In the genomic region with DNA sequence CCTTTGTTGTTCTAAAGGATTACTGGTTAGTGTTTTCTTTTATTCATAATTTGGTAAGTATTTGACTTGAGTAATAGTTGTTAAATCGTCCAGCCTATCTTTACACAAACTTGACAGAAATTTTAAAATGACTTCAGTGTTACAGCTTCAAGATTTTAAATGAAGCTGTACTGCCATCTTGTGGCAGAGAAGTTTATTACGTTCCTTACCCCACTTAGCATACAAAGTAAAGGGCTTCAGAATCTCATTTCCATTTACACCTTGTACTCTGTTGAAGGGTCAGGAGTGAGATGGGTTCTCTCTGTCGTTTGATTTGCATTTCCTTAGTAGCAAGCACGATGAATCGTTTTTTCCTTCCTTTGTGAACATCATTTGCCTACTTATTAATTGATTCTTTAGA, we compare ENCODE assay signal across 10 mouse cellular contexts. TPM values are rescaled to one million over a fixed set of nuclear protein-coding genes. Genes with fewer than 3 reads are reported as not detected.
DNase-seq lines count a peak whose midpoint lies in the region; ATAC-seq and TF ChIP-seq lines count a peak whose summit lies in the region.
"Had no signal": no experiment of that assay in that cellular context is flagged by ENCODE, and none has a peak within 500 bp of the region (broad histone marks: within the 10 kb centered on the region; RNA-seq: fewer than 3 reads in every experiment).

No protein-coding gene starts in this region.

- H3K27me3 ChIP-seq in heart, embryonic 10.5 days (ENCODE audit: insufficient read depth, poor library complexity, severe bottlenecking): no peaks in the 10 kb centered on the region
- no peaks in the 10 kb centered on the region for H3K27me3 ChIP-seq in thymus, adult 2 months (ENCODE audit: control insufficient read depth, insufficient read depth, low read length)
- no peaks in the 10 kb centered on the region for H3K27me3 ChIP-seq in neural tube, embryonic 15.5 days (replicated peaks)
- H3K27me3 ChIP-seq: limb, embryonic 12.5 days had no signal

- no peaks in the 10 kb centered on the region for H3K9me3 ChIP-seq in heart, embryonic 10.5 days
- H3K9me3 ChIP-seq in neural tube, embryonic 15.5 days (replicated peaks): no peaks in the 10 kb centered on the region
- H3K9me3 ChIP-seq: limb, embryonic 12.5 days had no signal

- 5% methylated on average over 5 of the region's 5 CpGs for WGBS in heart, embryonic 10.5 days
- WGBS in thymus, adult 2 months: 2% methylated on average over 5 of the region's 5 CpGs
- WGBS in neural tube, embryonic 15.5 days: 5% methylated on average over 5 of the region's 5 CpGs

- H3K36me3 ChIP-seq in heart, embryonic 10.5 days: no peaks in the 10 kb centered on the region
- H3K36me3 ChIP-seq in thymus, adult 2 months (ENCODE audit: control insufficient read depth, insufficient read depth, low read length): no peaks in the 10 kb centered on the region
- H3K36me3 ChIP-seq in neural tube, embryonic 15.5 days: no peaks in the 10 kb centered on the region
- H3K36me3 ChIP-seq: limb, embryonic 12.5 days had no signal

- H3K27ac ChIP-seq in heart, embryonic 10.5 days: no peak overlapping the region
- no peak overlapping the region for H3K27ac ChIP-seq in thymus, adult 2 months (ENCODE audit: control insufficient read depth, insufficient read depth, low read length)
- no peak overlapping the region for H3K27ac ChIP-seq in neural tube, embryonic 15.5 days (replicated peaks)
- H3K27ac ChIP-seq: limb, embryonic 12.5 days had no signal

- no peaks in the 10 kb centered on the region for H3K4me1 ChIP-seq in heart, embryonic 10.5 days
- no peaks in the 10 kb centered on the region for H3K4me1 ChIP-seq in thymus, adult 2 months (replicated peaks; ENCODE audit: control insufficient read depth, insufficient read depth, low read length)
- no peaks in the 10 kb centered on the region for H3K4me1 ChIP-seq in neural tube, embryonic 15.5 days
- H3K4me1 ChIP-seq: limb, embryonic 12.5 days had no signal

- no peak for TF ChIP-seq POLR2A in thymus, adult 2 months (IDR thresholded peaks at IDR 0.05; ENCODE audit: control insufficient read depth, extremely low read depth, insufficient read depth, low read length, poor library complexity)

- no peak overlapping the region for H3K9ac ChIP-seq in neural tube, embryonic 15.5 days (replicated peaks)
- H3K9ac ChIP-seq: limb, embryonic 12.5 days had no signal

- no peak overlapping the region for H3K4me2 ChIP-seq in neural tube, embryonic 15.5 days
- H3K4me2 ChIP-seq: limb, embryonic 12.5 days had no signal

- TF ChIP-seq CTCF in thymus, adult 2 months (IDR thresholded peaks at IDR 0.05; ENCODE audit: borderline replicate concordance, control insufficient read depth, extremely low read depth, insufficient read depth, low read length, poor library complexity): no peak

- H3K4me3 ChIP-seq in heart, embryonic 10.5 days: no peak overlapping the region
- no peak overlapping the region for H3K4me3 ChIP-seq in thymus, adult 2 months (ENCODE audit: control insufficient read depth, insufficient read depth, low read length)
- H3K4me3 ChIP-seq in neural tube, embryonic 15.5 days (replicated peaks): no peak overlapping the region
- H3K4me3 ChIP-seq: limb, embryonic 12.5 days had no signal

- peak; percentile 79; the same call in 1 of the 2 replicates for ATAC-seq in neural tube, embryonic 15.5 days (ENCODE audit: low FRiP score)

- DNase-seq in heart, adult 8-10 months (ENCODE audit: low spot score): peak; percentile 40
- no peak for DNase-seq in heart, embryonic 10.5 days (ENCODE audit: low spot score)
- DNase-seq in thymus, adult 2 months: peak; percentile 21
- no peak for DNase-seq in thymus, adult 18-20 months
- peak; percentile 81 for DNase-seq in embryo, embryonic 10.5 days (ENCODE audit: low spot score)
- DNase-seq in layer of hippocampus, adult 11-12 months (ENCODE audit: low spot score): peak; percentile 58
- DNase-seq in spleen, postnatal 4 days (ENCODE audit: low spot score in 2 of 2): no peak

RNA-seq across cellular contexts. Expression of a gene that starts 14.9 kb away (rescaled TPM):
- total RNA-seq in heart, adult 8-10 months (2022): not detected
- not detected in 2 replicates for polyA plus RNA-seq in heart, embryonic 10.5 days (2016; fragmentation: Nextera tagmentation; extraction: Ambion mirVana)
- not detected in 2 replicates for polyA plus RNA-seq in thymus, adult 2 months (2012; rRNA removed)
- polyA plus RNA-seq in neural tube, embryonic 15.5 days (2015; fragmentation: Nextera tagmentation; extraction: Ambion mirVana): not detected in 2 replicates
- polyA plus RNA-seq: limb, embryonic 12.5 days; stomach, embryonic 14.5 days had no signal

RNA-seq across cellular contexts. Expression of a gene that starts 24.9 kb away (rescaled TPM):
- not detected for total RNA-seq in heart, adult 8-10 months (2022)
- polyA plus RNA-seq in heart, embryonic 10.5 days (2016; fragmentation: Nextera tagmentation; extraction: Ambion mirVana): not detected in 2 replicates
- polyA plus RNA-seq in thymus, adult 2 months (2012; rRNA removed): not detected in 2 replicates
- polyA plus RNA-seq in neural tube, embryonic 15.5 days (2015; fragmentation: Nextera tagmentation; extraction: Ambion mirVana): not detected in 2 replicates
- polyA plus RNA-seq: limb, embryonic 12.5 days; stomach, embryonic 14.5 days had no signal

RNA-seq across cellular contexts. Expression of a gene that starts 40.0 kb away (rescaled TPM):
- not detected for total RNA-seq in heart, adult 8-10 months (2022)
- not detected in 2 replicates for polyA plus RNA-seq in heart, embryonic 10.5 days (2016; fragmentation: Nextera tagmentation; extraction: Ambion mirVana)
- polyA plus RNA-seq in thymus, adult 2 months (2012; rRNA removed): not detected in 2 replicates
- not detected in 2 replicates for polyA plus RNA-seq in neural tube, embryonic 15.5 days (2015; fragmentation: Nextera tagmentation; extraction: Ambion mirVana)
- polyA plus RNA-seq: limb, embryonic 12.5 days; stomach, embryonic 14.5 days had no signal

RNA-seq across cellular contexts. Expression of a gene that starts 47.2 kb away (rescaled TPM):
- total RNA-seq in heart, adult 8-10 months (2022): not detected
- polyA plus RNA-seq in heart, embryonic 10.5 days (2016; fragmentation: Nextera tagmentation; extraction: Ambion mirVana): not detected in 2 replicates
- not detected in 2 replicates for polyA plus RNA-seq in thymus, adult 2 months (2012; rRNA removed)
- not detected in 2 replicates for polyA plus RNA-seq in neural tube, embryonic 15.5 days (2015; fragmentation: Nextera tagmentation; extraction: Ambion mirVana)
- polyA plus RNA-seq: limb, embryonic 12.5 days; stomach, embryonic 14.5 days had no signal

Comparison
In these comparisons a context has a peak if more than half of its experiments do, and no peak if none do; other contexts are left out.
1. DNase-seq: peak in heart, adult 8-10 months (single experiment), thymus, adult 2 months (single experiment), embryo, embryonic 10.5 days (single experiment) and layer of hippocampus, adult 11-12 months (single experiment); none in heart, embryonic 10.5 days (single experiment), thymus, adult 18-20 months (0 of 2) and spleen, postnatal 4 days (0 of 2).